Mouse (Mus musculus): ENCODE results near the gene Ttc5.

GRCm38 (mm10) chr14:50824219-50824618 lies 38.9 kb upstream of the Ttc5 start:
- no peak for TF ChIP-seq CTCF (IDR thresholded peaks at IDR 0.05)
- no peak for TF ChIP-seq EP300 (IDR thresholded peaks at IDR 0.05)

All from lung, postnatal 0 days (tissue).